In the genomic region with DNA sequence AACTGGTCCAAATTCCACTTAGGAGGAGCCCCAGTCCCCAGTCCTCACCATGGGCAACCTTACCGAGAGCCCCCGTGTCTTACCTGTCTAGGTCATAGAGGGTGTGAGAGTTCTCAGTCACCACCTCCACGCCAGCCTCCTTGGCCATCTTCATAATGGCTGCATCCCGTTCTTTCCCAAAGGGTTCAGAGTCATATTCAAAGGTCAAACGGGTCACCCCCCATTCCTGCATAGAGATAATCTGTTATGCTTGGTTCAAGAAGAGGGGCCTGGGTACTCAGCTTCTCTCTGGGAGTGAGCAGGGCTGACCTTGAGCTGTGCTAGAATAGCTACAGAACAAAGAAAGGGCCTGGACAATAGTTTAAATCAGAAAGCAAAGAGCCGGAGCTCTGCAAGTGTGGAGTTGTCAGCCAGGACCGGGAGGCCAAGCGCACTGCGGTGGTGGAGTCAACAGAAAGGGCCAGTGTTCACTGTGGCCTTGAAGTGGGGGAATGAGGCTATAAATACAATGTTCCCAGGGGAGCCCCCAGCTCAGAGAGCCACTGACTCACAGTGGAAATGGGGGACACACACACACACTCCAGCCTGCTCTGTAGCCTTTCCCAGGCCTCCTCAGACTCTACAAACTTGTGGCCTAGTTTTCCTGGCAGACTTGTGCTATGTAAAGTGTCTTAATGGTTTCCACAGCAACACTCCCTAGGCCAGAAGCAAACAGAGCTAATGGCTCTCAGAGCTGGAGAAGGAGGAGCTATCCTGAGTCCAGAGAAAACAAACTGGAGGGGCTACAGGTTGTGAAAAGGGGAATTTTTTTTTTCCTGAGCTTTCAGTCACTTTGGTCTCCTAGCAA, we compare ENCODE assay signal across 8 mouse cellular contexts. TPM values are rescaled to one million over a fixed set of nuclear protein-coding genes. Genes with fewer than 3 reads are reported as not detected.
A peak's percentile ranks its signal among the peaks of the same experiment; 100 is the strongest.
DNase-seq lines count a peak whose midpoint lies in the region; ATAC-seq and TF ChIP-seq lines count a peak whose summit lies in the region.

No protein-coding gene starts in this region.

- intact Hi-C loops in left cerebral cortex, adult 2 months (cut with DNase I), result no loop called here

- DNase-seq in left cerebral cortex, adult 2 months (ENCODE audit: extremely low spot score in 1 of 2, low spot score in 2 of 2), result no peak
- no peak for DNase-seq in left cerebral cortex, adult 18-20 months (ENCODE audit: low spot score in 2 of 2)
- peak; percentile 75 for DNase-seq in embryo, embryonic 10.5 days (ENCODE audit: low spot score)
- peak; percentile 80 to 90 for DNase-seq in heart, adult 18-20 months
- peak; percentile 61 for DNase-seq in lung, postnatal 14 days
- DNase-seq in testis, postnatal 10 days (ENCODE audit: low spot score), result peak; percentile 69
- DNase-seq in thymus, adult 2 months, result no peak

- peaks cover 28% of the 10 kb centered on the region for H3K4me1 ChIP-seq in intestine, embryonic 16.5 days (ENCODE audit: control insufficient read depth, insufficient read depth, low read length)
- peaks cover 14% of the 10 kb centered on the region for H3K4me1 ChIP-seq in thymus, adult 2 months (replicated peaks; ENCODE audit: control insufficient read depth, insufficient read depth, low read length)

- H3K27ac ChIP-seq in left cerebral cortex, adult 2 months, result peak overlapping the region; percentile 87
- H3K27ac ChIP-seq in intestine, embryonic 16.5 days (ENCODE audit: low read length), result peak overlapping the region; percentile 64
- H3K27ac ChIP-seq in thymus, adult 2 months (ENCODE audit: control insufficient read depth, insufficient read depth, low read length), result no peak overlapping the region

- H3K4me3 ChIP-seq in left cerebral cortex, adult 2 months, result no peak overlapping the region
- H3K4me3 ChIP-seq in intestine, embryonic 16.5 days (ENCODE audit: low read length), result no peak overlapping the region
- no peak overlapping the region for H3K4me3 ChIP-seq in thymus, adult 2 months (ENCODE audit: control insufficient read depth, insufficient read depth, low read length)

- 64% methylated on average over 9 of the region's 9 CpGs for WGBS in intestine, embryonic 16.5 days
- WGBS in thymus, adult 2 months, result 95% methylated on average over 9 of the region's 9 CpGs

- H3K9ac ChIP-seq in intestine, embryonic 16.5 days (ENCODE audit: low read depth, low read length), result no peak overlapping the region

- ATAC-seq in intestine, embryonic 16.5 days, result peak; percentile 52

- H3K27me3 ChIP-seq in intestine, embryonic 16.5 days (replicated peaks; ENCODE audit: control insufficient read depth, insufficient read depth, low read length), result no peaks in the 10 kb centered on the region
- no peaks in the 10 kb centered on the region for H3K27me3 ChIP-seq in thymus, adult 2 months (ENCODE audit: control insufficient read depth, insufficient read depth, low read length)

- no peak overlapping the region for H3K4me2 ChIP-seq in intestine, embryonic 16.5 days (ENCODE audit: low read depth, low read length)

- H3K9me3 ChIP-seq in intestine, embryonic 16.5 days (ENCODE audit: control insufficient read depth, low read length), result no peaks in the 10 kb centered on the region

- H3K36me3 ChIP-seq in intestine, embryonic 16.5 days (ENCODE audit: control insufficient read depth, insufficient read depth, low read length), result peaks cover 13% of the 10 kb centered on the region
- peaks cover 23% of the 10 kb centered on the region for H3K36me3 ChIP-seq in thymus, adult 2 months (ENCODE audit: control insufficient read depth, insufficient read depth, low read length)

- no peak for TF ChIP-seq CTCF in left cerebral cortex, adult 2 months (IDR thresholded peaks at IDR 0.05)
- no peak for TF ChIP-seq CTCF in thymus, adult 2 months (IDR thresholded peaks at IDR 0.05; ENCODE audit: borderline replicate concordance, control insufficient read depth, extremely low read depth, insufficient read depth, low read length, poor library complexity)

- TF ChIP-seq POLR2A in thymus, adult 2 months (IDR thresholded peaks at IDR 0.05; ENCODE audit: control insufficient read depth, extremely low read depth, insufficient read depth, low read length, poor library complexity), result no peak

RNA-seq across cellular contexts. Expression of gene Cry2, which starts 9.2 kb away (rescaled TPM):
- 100 to 1,000 TPM; 126 to 129 TPM for total RNA-seq in left cerebral cortex, adult 2 months (2021)
- total RNA-seq in left cerebral cortex, adult 18-20 months (2021), result 100 to 1,000 TPM; 124 to 136 TPM
- 10 to 100 TPM; 15.4 to 16.7 TPM for total RNA-seq in heart, adult 18-20 months (2021)
- 14.5 and 15.3 TPM in 2 replicates for polyA plus RNA-seq in intestine, embryonic 16.5 days (2015; fragmentation: Nextera tagmentation; extraction: Ambion mirVana)
- 16.2 and 19.6 TPM in 2 replicates for polyA plus RNA-seq in thymus, adult 2 months (2012; rRNA removed)

RNA-seq across cellular contexts. Expression of gene Mapk8ip1, which starts 23.6 kb away (rescaled TPM):
- total RNA-seq in left cerebral cortex, adult 2 months (2021), result 100 to 1,000 TPM; 340 to 364 TPM
- 100 to 1,000 TPM; 345 to 351 TPM for total RNA-seq in left cerebral cortex, adult 18-20 months (2021)
- total RNA-seq in heart, adult 18-20 months (2021), result 1 to 10 TPM; 3.2 to 3.7 TPM
- 10.6 and 11.2 TPM in 2 replicates for polyA plus RNA-seq in intestine, embryonic 16.5 days (2015; fragmentation: Nextera tagmentation; extraction: Ambion mirVana)
- polyA plus RNA-seq in thymus, adult 2 months (2012; rRNA removed), result 10.6 and 11.4 TPM in 2 replicates

RNA-seq across cellular contexts. Expression of gene Slc35c1, which starts 35.7 kb away (rescaled TPM):
- total RNA-seq in left cerebral cortex, adult 2 months (2021), result 10 to 100 TPM; 16.1 to 16.9 TPM
- 10 to 100 TPM; 15.9 to 18.0 TPM for total RNA-seq in left cerebral cortex, adult 18-20 months (2021)
- total RNA-seq in heart, adult 18-20 months (2021), result 1 to 10 TPM; 5.4 to 6.0 TPM
- 57.6 and 62.3 TPM in 2 replicates for polyA plus RNA-seq in intestine, embryonic 16.5 days (2015; fragmentation: Nextera tagmentation; extraction: Ambion mirVana)
- polyA plus RNA-seq in thymus, adult 2 months (2012; rRNA removed), result 144 and 156 TPM in 2 replicates

RNA-seq across cellular contexts. Expression of gene 1700029I15Rik, which starts 42.3 kb away (rescaled TPM):
- 1 to 10 TPM; 5.3 TPM for total RNA-seq in left cerebral cortex, adult 2 months (2021)
- 1 to 10 TPM; 3.8 to 5.9 TPM for total RNA-seq in left cerebral cortex, adult 18-20 months (2021)
- total RNA-seq in heart, adult 18-20 months (2021), result 1 to 10 TPM in 1 of 2 experiments, under 1 TPM in 1; 0.25 to 1.1 TPM
- 5.0 and 5.6 TPM in 2 replicates for polyA plus RNA-seq in intestine, embryonic 16.5 days (2015; fragmentation: Nextera tagmentation; extraction: Ambion mirVana)
- 6.4 and 9.0 TPM in 2 replicates for polyA plus RNA-seq in thymus, adult 2 months (2012; rRNA removed)

RNA-seq across cellular contexts. Expression of gene Large2, which starts 50.0 kb away (rescaled TPM):
- 1 to 10 TPM in 1 of 2 experiments, under 1 TPM in 1; 0.72 to 1.0 TPM for total RNA-seq in left cerebral cortex, adult 2 months (2021)
- 1 to 10 TPM in 1 of 2 experiments, not detected in 1; 1.0 TPM for total RNA-seq in left cerebral cortex, adult 18-20 months (2021)
- total RNA-seq in heart, adult 18-20 months (2021), result under 1 TPM in 1 of 2 experiments, not detected in 1; 0.41 TPM
- polyA plus RNA-seq in intestine, embryonic 16.5 days (2015; fragmentation: Nextera tagmentation; extraction: Ambion mirVana), result 11.8 and 12.3 TPM in 2 replicates
- 10.4 and 13.9 TPM in 2 replicates for polyA plus RNA-seq in thymus, adult 2 months (2012; rRNA removed)

Comparison
In these comparisons a context has a peak if more than half of its experiments do, and no peak if none do; other contexts are left out.
1. DNase-seq: peak in embryo, embryonic 10.5 days (single experiment), heart, adult 18-20 months (2 of 2), lung, postnatal 14 days (single experiment) and testis, postnatal 10 days (single experiment); none in left cerebral cortex, adult 2 months (0 of 2), left cerebral cortex, adult 18-20 months (0 of 2) and thymus, adult 2 months (single experiment).
2. RNA of gene Cry2, which starts 9.2 kb away (total RNA-seq): 124 to 136 TPM in left cerebral cortex, adult 18-20 months and 126 to 129 TPM in left cerebral cortex, adult 2 months; 15.4 to 16.7 TPM in heart, adult 18-20 months; every median in the first group is over 4 times any median in the second.
3. RNA of gene Mapk8ip1, which starts 23.6 kb away (total RNA-seq): 340 to 364 TPM in left cerebral cortex, adult 2 months and 345 to 351 TPM in left cerebral cortex, adult 18-20 months; 3.2 to 3.7 TPM in heart, adult 18-20 months; every median in the first group is over 10 times any median in the second.